Mouse (Mus musculus): Measurements from ENCODE around the gene Rabl3. TPM values are rescaled to one million over a fixed set of nuclear protein-coding genes. Genes with fewer than 3 reads are reported as not detected.

The Rabl3 gene
- polyA plus RNA-seq, 1 experiment from 2014 or later = 26.0 TPM

DNA sequence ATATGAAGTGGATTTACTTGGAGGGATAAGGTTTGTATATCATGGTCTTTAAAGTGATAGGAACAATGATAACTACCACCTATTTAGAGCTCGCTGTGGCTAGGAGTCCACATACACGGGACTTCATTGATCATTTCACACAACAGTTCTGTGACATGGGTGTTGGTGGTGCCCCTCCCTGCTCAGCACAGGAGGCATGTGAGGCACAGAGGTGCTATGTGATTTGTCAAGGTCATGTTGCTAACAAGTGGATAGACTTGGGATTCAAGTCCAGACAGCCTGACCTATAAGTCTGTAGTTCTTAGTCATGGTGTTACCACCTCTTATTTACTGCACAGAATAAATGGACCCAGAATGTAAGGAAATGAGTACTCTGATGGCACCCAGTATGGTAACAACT, 11.3 kb downstream of the Rabl3 start:
- no peak for ATAC-seq (ENCODE audit: insufficient number of reproducible peaks, insufficient read depth, low FRiP score, low TSS enrichment, low read depth)
- no peaks in the 10 kb centered on the region; the same call in 1 of the 2 replicates for H3K36me3 ChIP-seq
- no peak overlapping the region for H3K9ac ChIP-seq
- H3K27me3 ChIP-seq = no peaks in the 10 kb centered on the region
- no peak overlapping the region for H3K27ac ChIP-seq
- 94% methylated on average over 2 of the region's 2 CpGs for WGBS
- H3K9me3 ChIP-seq = no peaks in the 10 kb centered on the region
- no peaks in the 10 kb centered on the region for H3K4me1 ChIP-seq
- H3K4me2 ChIP-seq = no peak overlapping the region
- no peak overlapping the region for H3K4me3 ChIP-seq

DNA sequence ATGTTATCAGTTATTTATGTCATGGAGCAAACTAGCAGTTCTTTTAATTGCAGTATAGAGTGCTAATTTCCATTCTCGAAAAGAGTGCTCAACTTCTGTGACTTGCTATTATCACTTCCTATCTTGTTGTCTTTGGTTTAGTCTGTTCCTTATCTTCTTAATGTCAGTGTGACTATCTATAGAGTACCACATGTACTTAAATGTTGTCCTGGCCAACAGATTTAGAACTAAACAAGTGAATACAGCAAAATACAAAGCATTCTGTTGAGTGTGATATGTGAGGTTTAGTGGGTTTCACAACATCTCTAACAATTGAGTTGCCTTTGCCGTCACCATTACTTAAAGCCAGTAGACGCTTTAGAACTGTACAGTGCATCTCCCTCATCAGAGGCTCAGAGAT, 13.1 kb downstream of the Rabl3 start:
- WGBS = 92% methylated on average over 3 of the region's 3 CpGs
- no peak overlapping the region for H3K4me2 ChIP-seq
- no peak for ATAC-seq (ENCODE audit: insufficient number of reproducible peaks, insufficient read depth, low FRiP score, low TSS enrichment, low read depth)

DNA sequence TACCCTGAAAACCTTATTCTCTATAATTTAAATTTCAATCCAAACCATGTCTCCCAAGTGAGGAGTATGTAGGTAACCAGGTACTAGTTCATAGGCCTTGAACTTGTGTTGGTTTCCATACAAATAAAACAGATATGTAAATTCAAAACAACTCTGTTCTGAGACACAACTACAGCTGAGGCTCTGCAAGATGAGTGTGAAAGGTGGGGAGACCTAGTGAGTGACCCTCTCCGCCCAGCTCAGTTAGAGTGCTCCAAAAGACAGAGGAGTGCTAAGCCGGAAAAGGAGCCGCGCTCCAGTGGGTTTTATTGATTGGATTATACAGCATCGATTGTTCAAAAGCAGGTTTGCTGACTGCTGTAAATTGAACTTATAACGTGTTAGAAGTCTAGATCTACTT, 22.7 kb downstream of the Rabl3 start:
- no peak for ATAC-seq (ENCODE audit: insufficient number of reproducible peaks, insufficient read depth, low FRiP score, low TSS enrichment, low read depth)
- H3K36me3 ChIP-seq = peaks cover 17% of the 10 kb centered on the region
- H3K4me2 ChIP-seq = no peak overlapping the region
- no peaks in the 10 kb centered on the region for H3K9me3 ChIP-seq
- H3K27ac ChIP-seq = no peak overlapping the region
- H3K9ac ChIP-seq = no peak overlapping the region
- no peak overlapping the region for H3K4me3 ChIP-seq
- H3K4me1 ChIP-seq = 0 out of 2 replicates have a peak, but pooled peaks cover 3% of the 10 kb centered on the region
- WGBS = 84% methylated on average over 6 of the region's 6 CpGs
- no peaks in the 10 kb centered on the region for H3K27me3 ChIP-seq

More for the DNA sequence above, 13.1 kb downstream of the Rabl3 start:
- Histone ChIP-seq H3K4me1 (no peaks in the 10 kb centered on the region), H3K36me3 (peaks cover 12% of the 10 kb centered on the region), H3K4me3 (no peak overlapping the region), H3K27me3 (no peaks in the 10 kb centered on the region), H3K9me3 (no peaks in the 10 kb centered on the region), H3K27ac (no peak overlapping the region), H3K9ac (no peak overlapping the region)

DNA sequence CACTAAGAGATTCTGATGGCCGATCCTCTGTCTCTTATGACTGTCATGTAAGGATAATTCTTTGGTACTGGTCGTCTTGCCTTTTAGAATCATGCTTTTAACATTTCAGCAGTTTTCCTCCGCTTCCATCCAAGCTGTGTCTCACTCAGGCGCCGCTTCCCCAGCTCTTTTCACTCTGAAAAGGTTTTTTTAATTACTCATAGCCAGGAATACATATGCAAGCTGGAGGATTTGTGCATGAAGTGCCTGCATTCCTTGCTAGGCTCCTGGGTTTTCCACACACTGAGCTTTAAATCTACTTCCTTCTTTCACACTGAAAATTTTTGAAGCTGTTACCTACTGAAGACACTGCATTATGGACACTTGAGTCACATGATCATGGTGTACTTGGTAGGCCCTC, 23.3 kb downstream of the Rabl3 start:
- H3K4me2 ChIP-seq = no peak overlapping the region
- H3K27ac ChIP-seq = no peak overlapping the region
- no peak overlapping the region for H3K4me3 ChIP-seq
- H3K36me3 ChIP-seq = peaks cover 11% of the 10 kb centered on the region
- no peaks in the 10 kb centered on the region for H3K27me3 ChIP-seq
- 0 out of 2 replicates have a peak, but pooled peaks cover 3% of the 10 kb centered on the region for H3K4me1 ChIP-seq
- ATAC-seq (ENCODE audit: insufficient number of reproducible peaks, insufficient read depth, low FRiP score, low TSS enrichment, low read depth) = no peak
- no peaks in the 10 kb centered on the region for H3K9me3 ChIP-seq
- 80% methylated on average over 5 of the region's 5 CpGs for WGBS
- no peak overlapping the region for H3K9ac ChIP-seq

DNA sequence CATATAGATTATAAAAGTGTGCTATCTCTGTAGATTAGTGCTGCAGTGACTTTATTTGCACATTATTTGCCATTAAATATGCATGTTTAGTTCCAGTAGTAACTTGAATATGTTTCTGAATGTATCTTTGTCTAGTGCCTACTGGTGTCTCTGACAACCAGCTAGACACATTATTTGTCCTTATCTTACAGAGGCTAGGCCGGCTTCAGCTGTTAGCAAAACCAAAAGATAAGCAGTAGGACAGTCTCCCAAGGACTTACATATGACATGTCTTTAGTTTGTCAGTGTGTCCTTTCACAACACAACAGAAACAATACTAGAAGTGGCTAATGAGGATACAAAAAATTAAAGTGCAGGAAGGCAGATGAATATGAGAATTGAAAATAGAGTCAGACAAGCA, 25.4 kb downstream of the Rabl3 start:
- no peak overlapping the region for H3K4me2 ChIP-seq
- no peaks in the 10 kb centered on the region; the same call in none of the 2 replicates for H3K36me3 ChIP-seq
- ATAC-seq (ENCODE audit: insufficient number of reproducible peaks, insufficient read depth, low FRiP score, low TSS enrichment, low read depth) = no peak
- no peak overlapping the region for H3K4me3 ChIP-seq
- WGBS = 89% methylated on average over 1 of the region's 1 CpGs
- no peak overlapping the region for H3K27ac ChIP-seq
- 0 out of 2 replicates have a peak, but pooled peaks cover 3% of the 10 kb centered on the region for H3K4me1 ChIP-seq
- no peaks in the 10 kb centered on the region for H3K9me3 ChIP-seq
- no peak overlapping the region for H3K9ac ChIP-seq
- H3K27me3 ChIP-seq = no peaks in the 10 kb centered on the region

DNA sequence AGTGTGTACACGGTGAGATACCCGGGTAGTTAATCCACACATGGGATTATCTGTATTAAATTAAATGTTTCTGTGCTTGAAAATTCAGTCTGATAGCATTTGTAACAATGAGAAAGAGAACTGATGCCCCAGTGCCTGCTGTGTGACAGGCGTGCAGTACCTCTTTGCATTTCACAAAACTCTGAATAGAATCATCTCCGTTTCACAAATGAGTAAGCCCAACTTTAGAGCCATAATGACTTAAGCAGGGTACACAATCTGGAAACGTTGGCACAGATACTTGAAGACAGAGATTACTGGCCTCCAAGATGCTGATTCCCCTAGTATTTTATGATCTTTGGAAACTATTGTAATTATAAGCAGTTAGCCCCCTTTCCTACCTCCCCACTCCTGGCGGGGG, 26.4 kb downstream of the Rabl3 start:
- Histone ChIP-seq H3K9ac (no peak overlapping the region), H3K36me3 (peaks cover 1% of the 10 kb centered on the region), H3K4me3 (no peak overlapping the region), H3K9me3 (no peaks in the 10 kb centered on the region), H3K27me3 (no peaks in the 10 kb centered on the region), H3K27ac (no peak overlapping the region), H3K4me2 (no peak overlapping the region), H3K4me1 (peaks cover 6% of the 10 kb centered on the region; the same call in 1 of the 2 replicates)
- WGBS = 73% methylated on average over 6 of the region's 6 CpGs
- ATAC-seq (ENCODE audit: insufficient number of reproducible peaks, insufficient read depth, low FRiP score, low TSS enrichment, low read depth) = no peak

DNA sequence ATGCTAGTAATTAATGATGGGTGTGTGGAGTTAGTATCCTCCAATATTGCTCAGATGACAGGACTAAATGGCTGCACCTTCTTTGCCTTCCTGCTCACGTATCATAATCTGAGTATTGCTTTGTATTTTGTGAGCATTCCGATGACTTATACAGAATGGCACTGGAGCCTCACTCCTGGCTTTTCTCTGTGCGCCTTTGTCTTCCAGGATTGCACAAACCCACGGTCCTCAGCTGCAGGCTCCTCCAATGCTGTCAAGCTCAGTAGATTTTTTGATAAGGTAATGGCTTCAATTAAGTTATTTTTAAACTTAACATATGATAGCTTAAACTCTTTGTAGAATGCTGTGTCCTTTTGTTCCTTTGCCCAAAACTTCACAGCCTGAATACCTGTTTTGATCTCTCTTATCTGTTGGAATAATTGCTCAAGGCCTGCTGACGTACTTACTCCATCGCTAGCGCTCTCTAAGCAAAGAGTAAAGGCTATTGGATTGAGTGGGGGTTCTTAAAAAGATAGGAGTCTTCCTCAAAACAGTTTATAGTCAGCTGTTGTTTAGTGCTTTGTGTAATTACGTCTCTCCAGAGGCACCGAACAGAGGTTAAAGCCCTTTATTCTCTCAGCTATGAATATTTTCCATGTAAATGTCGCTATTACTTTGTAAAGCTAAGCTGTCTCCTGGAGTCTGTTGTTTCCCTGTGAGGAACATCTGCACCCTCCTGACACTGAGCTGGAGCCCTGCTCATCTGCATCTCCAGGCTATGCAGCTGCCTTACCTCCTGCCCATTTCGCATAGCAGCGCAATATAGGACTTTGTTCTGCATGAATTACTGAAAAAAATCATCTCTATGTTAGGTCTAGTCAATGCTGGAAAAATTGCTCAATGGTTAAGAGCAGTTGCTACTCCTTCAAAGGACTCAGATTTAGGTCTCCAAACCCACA, 27.7 kb downstream of the Rabl3 start:
- Histone ChIP-seq H3K9me3 (no peaks in the 10 kb centered on the region), H3K4me1 (peaks cover 15% of the 10 kb centered on the region), H3K4me3 (no peak overlapping the region), H3K9ac (no peak overlapping the region), H3K36me3 (peaks cover 5% of the 10 kb centered on the region), H3K4me2 (no peak overlapping the region), H3K27ac (no peak overlapping the region), H3K27me3 (no peaks in the 10 kb centered on the region)
- 80% methylated on average over 12 of the region's 12 CpGs for WGBS
- no peak for ATAC-seq (ENCODE audit: insufficient number of reproducible peaks, insufficient read depth, low FRiP score, low TSS enrichment, low read depth)

DNA sequence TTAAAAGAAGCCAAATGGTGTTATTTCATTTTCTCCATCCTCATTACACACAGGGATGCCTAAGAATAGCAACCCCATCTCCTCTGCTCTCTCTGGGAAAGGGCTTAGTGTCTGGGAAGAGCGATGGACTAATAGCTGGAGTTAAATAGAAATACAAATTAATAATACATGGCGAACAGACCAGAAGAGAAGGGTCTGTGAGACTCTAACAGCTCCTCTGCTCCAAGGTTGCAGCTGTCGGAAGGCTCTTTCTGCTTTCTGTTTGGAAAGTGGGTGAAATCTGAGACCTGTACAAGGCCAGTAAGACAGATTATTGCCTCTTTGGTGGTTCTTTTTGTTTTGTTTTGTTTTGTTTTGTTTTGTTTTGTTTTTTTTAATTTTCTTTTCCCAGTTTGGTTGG, 31.9 kb downstream of the Rabl3 start:
- no peak for ATAC-seq (ENCODE audit: insufficient number of reproducible peaks, insufficient read depth, low FRiP score, low TSS enrichment, low read depth)
- peaks cover 8% of the 10 kb centered on the region; the same call in 1 of the 2 replicates for H3K36me3 ChIP-seq
- H3K4me2 ChIP-seq = no peak overlapping the region
- peaks cover 15% of the 10 kb centered on the region for H3K4me1 ChIP-seq
- no peak overlapping the region; the same call in 1 of the 2 replicates for H3K27ac ChIP-seq
- no peak overlapping the region for H3K9ac ChIP-seq
- H3K9me3 ChIP-seq = peaks cover 3% of the 10 kb centered on the region; the same call in 1 of the 2 replicates
- WGBS = 56% methylated on average over 3 of the region's 3 CpGs
- H3K4me3 ChIP-seq = no peak overlapping the region
- H3K27me3 ChIP-seq = no peaks in the 10 kb centered on the region

DNA sequence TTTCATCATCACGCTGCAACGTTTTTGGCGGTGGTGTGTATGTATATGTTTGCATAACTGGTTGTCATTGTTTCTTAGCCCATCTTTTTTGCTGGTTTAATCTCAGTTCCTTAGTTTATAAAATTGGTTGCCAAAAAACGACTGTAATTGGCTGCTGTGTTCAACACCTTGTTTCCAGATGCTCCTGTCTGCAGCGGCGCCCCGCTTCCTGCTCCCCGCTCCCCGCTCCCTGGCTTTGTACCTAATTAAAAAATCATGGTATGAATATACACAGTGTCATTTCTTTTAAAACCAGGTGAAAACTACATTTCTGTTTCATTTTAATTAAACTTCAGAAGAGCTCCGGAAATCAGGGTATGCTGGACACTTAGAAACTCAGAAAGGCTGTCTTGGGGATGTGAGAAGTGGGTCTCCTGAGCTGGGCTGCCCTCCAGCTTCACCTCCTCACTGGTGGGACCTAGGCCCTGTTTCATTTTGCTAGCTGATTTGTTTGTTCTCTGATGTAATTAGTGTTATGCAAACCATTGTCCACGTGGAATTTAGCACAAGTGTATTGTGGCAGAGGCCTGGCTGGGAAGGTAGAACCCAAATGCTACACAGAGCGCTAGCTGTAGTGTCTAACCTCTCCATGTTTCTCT, 32.6 kb downstream of the Rabl3 start:
- ATAC-seq (ENCODE audit: insufficient number of reproducible peaks, insufficient read depth, low FRiP score, low TSS enrichment, low read depth) = no peak
- Histone ChIP-seq H3K4me3 (no peak overlapping the region), H3K9ac (no peak overlapping the region), H3K27me3 (no peaks in the 10 kb centered on the region), H3K4me2 (no peak overlapping the region), H3K27ac (no peak overlapping the region), H3K36me3 (peaks cover 8% of the 10 kb centered on the region; the same call in 1 of the 2 replicates), H3K4me1 (peaks cover 15% of the 10 kb centered on the region), H3K9me3 (peaks cover 3% of the 10 kb centered on the region; the same call in 1 of the 2 replicates)
- WGBS = 71% methylated on average over 12 of the region's 12 CpGs

DNA sequence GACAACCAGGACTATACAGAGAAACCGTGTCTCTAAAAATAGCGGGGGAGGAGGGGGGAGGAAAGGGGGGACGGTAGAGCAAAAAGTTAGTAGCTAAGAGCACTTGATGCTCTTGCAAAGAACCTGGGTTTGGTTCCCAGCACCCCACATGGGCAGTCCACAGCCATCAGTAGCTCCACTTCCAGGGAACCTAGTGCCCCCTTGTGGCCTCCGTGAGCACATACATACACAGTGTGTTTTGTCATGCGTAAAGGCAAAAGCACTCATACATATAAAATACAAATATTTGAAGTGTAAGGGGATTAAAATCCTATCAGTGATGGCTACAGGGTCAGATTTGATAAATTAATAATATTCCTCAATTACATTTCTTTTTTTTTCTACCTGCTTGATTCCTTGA, 33.4 kb downstream of the Rabl3 start:
- H3K4me2 ChIP-seq = no peak overlapping the region
- no peak overlapping the region for H3K27ac ChIP-seq
- no peak overlapping the region for H3K9ac ChIP-seq
- WGBS = 96% methylated on average over 5 of the region's 5 CpGs
- no peaks in the 10 kb centered on the region for H3K27me3 ChIP-seq
- peaks cover 3% of the 10 kb centered on the region; the same call in 1 of the 2 replicates for H3K9me3 ChIP-seq
- peaks cover 8% of the 10 kb centered on the region; the same call in 1 of the 2 replicates for H3K36me3 ChIP-seq
- H3K4me1 ChIP-seq = peaks cover 15% of the 10 kb centered on the region
- no peak for ATAC-seq (ENCODE audit: insufficient number of reproducible peaks, insufficient read depth, low FRiP score, low TSS enrichment, low read depth)
- no peak overlapping the region for H3K4me3 ChIP-seq

DNA sequence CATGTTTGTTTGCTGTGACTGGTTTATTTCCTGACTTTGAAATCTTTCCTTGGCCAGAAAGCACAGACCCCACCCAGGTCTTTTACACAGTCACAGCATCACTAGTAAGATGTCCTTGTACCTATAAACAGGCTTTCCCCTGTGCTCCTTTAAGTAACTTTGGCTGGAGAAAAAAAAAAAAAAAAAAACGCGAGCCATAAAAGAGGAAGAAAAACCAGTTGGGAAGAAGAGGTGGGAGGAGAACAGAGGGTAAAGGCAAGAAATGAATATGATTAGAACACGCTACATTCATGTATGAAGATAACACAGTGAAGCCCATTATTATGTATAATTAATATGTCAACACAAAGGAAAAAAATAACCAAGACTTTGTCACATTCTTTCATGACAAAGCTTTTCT, 35.6 kb downstream of the Rabl3 start:
- 60% methylated on average over 3 of the region's 3 CpGs for WGBS
- Histone ChIP-seq H3K4me2 (no peak overlapping the region), H3K4me3 (no peak overlapping the region), H3K27ac (no peak overlapping the region), H3K27me3 (no peaks in the 10 kb centered on the region), H3K9ac (no peak overlapping the region), H3K4me1 (peaks cover 15% of the 10 kb centered on the region), H3K36me3 (0 out of 2 replicates have a peak, but pooled peaks cover 8% of the 10 kb centered on the region), H3K9me3 (peaks cover 3% of the 10 kb centered on the region; the same call in 1 of the 2 replicates)
- ATAC-seq (ENCODE audit: insufficient number of reproducible peaks, insufficient read depth, low FRiP score, low TSS enrichment, low read depth) = no peak
